Mouse (Mus musculus) brain, embryonic 14.5 days (tissue): Measurements from ENCODE around the gene Dennd4c.

Source experiments
- CTCF ChIP-seq: fragments of 200-500 bp; IDR thresholded peaks from 2 replicates; pipeline ENCODE4 v1.5.1; 2012; ENCODE audit warnings: inconsistent platforms, mild to moderate bottlenecking, moderate library complexity, borderline replicate concordance; ENCODE audit not compliant: insufficient read depth, insufficient read length; ENCODE audit errors: extremely low read depth
- POLR2A ChIP-seq: fragments of 200-500 bp; IDR thresholded peaks from 2 replicates; pipeline ENCODE4 v1.6.1; 2012; ENCODE audit warnings: mild to moderate bottlenecking, inconsistent platforms, borderline replicate concordance; ENCODE audit not compliant: poor library complexity, insufficient read depth, insufficient read length, severe bottlenecking; ENCODE audit errors: extremely low read depth

GRCm38 (mm10) chr4:86721856-86722358, 26.4 kb upstream of the Dennd4c start:
- TF ChIP-seq CTCF: no peak
- TF ChIP-seq POLR2A: no peak
